Mouse (Mus musculus) layer of hippocampus, adult 2 months (tissue): Measurements from ENCODE around the gene Rgs16. TPM values are rescaled to one million over a fixed set of nuclear protein-coding genes. Genes with fewer than 3 reads are reported as not detected.

Source experiments
- DNase-seq, 2 experiments: peaks; one replicate each; pipeline ENCODE4 v3.0.0; 2022; ENCODE audit warnings: low spot score in 2 of 2
- H3K27ac ChIP-seq: fragments of 200-600 bp; 2 replicates; pipeline ENCODE4 v1.8.1; 2022
- H3K4me3 ChIP-seq: fragments of 200-600 bp; 2 replicates; pipeline ENCODE4 v1.8.1; 2022; ENCODE audit warnings: mild to moderate bottlenecking
- CTCF ChIP-seq: fragments of 200-600 bp; conservative IDR thresholded peaks from 2 replicates; pipeline ENCODE4 v1.8.1; 2022; ENCODE audit warnings: antibody characterized with exemption, mild to moderate bottlenecking, moderate library complexity
- total RNA-seq, 2 experiments: library from RNA; stranded (reverse); gene quantifications; 2 replicates each; pipeline ENCODE4 v1.2.3; 2021

The Rgs16 gene
- total RNA-seq, 2 experiments from 2014 or later, result 5.5 TPM

- no peak overlapping the region for H3K4me3 ChIP-seq
- no peak for DNase-seq
- no peak for TF ChIP-seq CTCF
- H3K27ac ChIP-seq, result no peak overlapping the region
These were observed 9.5 kb upstream of the Rgs16 start for GRCm38 (mm10) chr1:153730671-153731070.

- no peak overlapping the region for H3K27ac ChIP-seq
- H3K4me3 ChIP-seq, result no peak overlapping the region
- DNase-seq, result no peak
- TF ChIP-seq CTCF, result no peak
These were observed 7.0 kb upstream of the Rgs16 start for GRCm38 (mm10) chr1:153733181-153733580.

- no peak for DNase-seq
- no peak overlapping the region for H3K27ac ChIP-seq
- TF ChIP-seq CTCF, result no peak
- no peak overlapping the region for H3K4me3 ChIP-seq
These were observed 5.3 kb upstream of the Rgs16 start for GRCm38 (mm10) chr1:153734866-153735265.

GRCm38 (mm10) chr1:153736096-153736495 is 4.1 kb upstream of the Rgs16 start:
- Histone ChIP-seq H3K4me3 (no peak overlapping the region), H3K27ac (no peak overlapping the region)
- no peak for DNase-seq
- TF ChIP-seq CTCF, result no peak

- H3K4me3 ChIP-seq, result no peak overlapping the region
- no peak for DNase-seq
- H3K27ac ChIP-seq, result no peak overlapping the region
- no peak for TF ChIP-seq CTCF
These were observed 2.8 kb upstream of the Rgs16 start for GRCm38 (mm10) chr1:153737101-153738085.

- no peak for DNase-seq
- Histone ChIP-seq H3K4me3 (no peak overlapping the region; the same call in 1 of the 2 replicates), H3K27ac (no peak overlapping the region)
- TF ChIP-seq CTCF, result peak; percentile 44
These were observed 623 bp upstream of the Rgs16 start for GRCm38 (mm10) chr1:153739437-153740015.

GRCm38 (mm10) chr1:153740775-153741400 is 739 bp downstream of the Rgs16 start:
- Histone ChIP-seq H3K4me3 (peak overlapping the region; percentile 52), H3K27ac (no peak overlapping the region)
- TF ChIP-seq CTCF, result no peak
- DNase-seq, result no peak

GRCm38 (mm10) chr1:153741551-153742316 is 1.6 kb downstream of the Rgs16 start:
- peak overlapping the region; percentile 26; the same call in 1 of the 2 replicates for H3K4me3 ChIP-seq
- no peak overlapping the region for H3K27ac ChIP-seq
- no peak for TF ChIP-seq CTCF
- DNase-seq, result no peak

- DNase-seq, result peak; percentile 53 to 87
- Histone ChIP-seq H3K4me3 (peak overlapping the region; percentile 26; the same call in 1 of the 2 replicates), H3K27ac (no peak overlapping the region)
- peak; percentile 98; the same call in 1 of the 2 replicates for TF ChIP-seq CTCF
These were observed 2.4 kb downstream of the Rgs16 start for GRCm38 (mm10) chr1:153742374-153743155.

GRCm38 (mm10) chr1:153746119-153746670 is 6.0 kb downstream of the Rgs16 start:
- no peak for DNase-seq
- no peak for TF ChIP-seq CTCF
- Histone ChIP-seq H3K27ac (no peak overlapping the region), H3K4me3 (no peak overlapping the region)

- TF ChIP-seq CTCF, result peak; percentile 95
- Histone ChIP-seq H3K27ac (no peak overlapping the region), H3K4me3 (no peak overlapping the region)
- peak; percentile 61 to 77 for DNase-seq
These were observed 6.6 kb downstream of the Rgs16 start for GRCm38 (mm10) chr1:153746728-153747127.
